Mouse (Mus musculus) granulocyte monocyte progenitor cell, adult 5-6 weeks (primary cell): ENCODE results near the gene Rfpl4. TPM values are rescaled to one million over a fixed set of nuclear protein-coding genes. Genes with fewer than 3 reads are reported as not detected.
"Not testable (repeated sequence)": the region's sequence is repeated elsewhere in the genome, so short reads cannot be mapped to it uniquely, and the experiment has no call there.

Experiments used
- ATAC-seq: replicated peaks from 2 replicates; pipeline ENCODE4 v1.8.0; 2016; ENCODE audit warnings: mild to moderate bottlenecking, moderate TSS enrichment, inconsistent platforms; ENCODE audit not compliant: poor library complexity, severe bottlenecking
- total RNA-seq, 2 experiments: library from RNA; stranded (forward) in 1 of 2; stranded (reverse) in 1 of 2; fragments of 200-712, 200-1000 nt in 1 of 2; fragments of >200 nt in 1 of 2; fragmentation: Nextera tagmentation in 1 of 2; gene quantifications; 2 replicates each; pipeline ENCODE4 v1.2.3; 2014 to 2017

Rfpl4 gene
- total RNA-seq, 2 experiments from 2014 or later: not detected

DNA sequence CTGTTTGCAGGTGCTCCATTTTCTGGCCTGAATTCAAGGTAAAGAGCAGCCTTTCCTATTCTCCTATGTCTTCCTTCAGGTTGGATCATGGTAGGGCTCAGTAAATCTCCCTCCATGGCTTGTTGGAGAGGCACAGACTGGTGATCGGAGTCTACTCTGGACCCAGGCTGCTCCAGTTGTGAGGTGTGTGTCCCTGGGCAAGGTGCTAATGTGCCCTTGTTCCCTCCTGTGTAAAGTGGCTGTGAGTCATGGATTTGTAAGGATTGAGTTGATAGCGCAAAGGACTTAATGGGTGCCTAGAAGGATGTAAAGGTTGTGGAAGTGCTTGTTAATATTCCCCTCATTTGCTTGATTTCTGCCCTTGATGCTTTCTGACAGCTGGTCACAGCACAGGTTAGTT is 34.8 kb downstream of the Rfpl4 start:
- ATAC-seq: no peak

DNA sequence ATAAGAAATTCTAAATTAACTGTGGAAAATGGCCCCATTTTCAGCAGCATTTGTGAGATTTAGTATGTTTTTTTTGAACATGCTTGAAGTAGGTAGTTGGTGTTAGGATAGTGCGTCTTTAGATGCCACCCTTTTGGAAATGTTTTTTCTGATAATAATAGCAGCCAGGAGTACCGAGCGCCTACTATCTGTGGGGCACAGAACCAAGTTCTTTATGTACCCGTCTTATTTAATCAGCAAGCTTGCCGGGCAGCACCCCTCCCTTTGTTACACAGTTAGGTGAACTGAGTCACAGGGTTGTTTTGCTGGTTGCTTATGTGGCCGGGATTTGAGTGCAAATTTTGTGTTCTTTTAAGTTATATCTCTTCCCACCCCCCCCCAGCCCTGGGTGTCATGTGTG is 35.5 kb downstream of the Rfpl4 start:
- ATAC-seq: no peak

DNA sequence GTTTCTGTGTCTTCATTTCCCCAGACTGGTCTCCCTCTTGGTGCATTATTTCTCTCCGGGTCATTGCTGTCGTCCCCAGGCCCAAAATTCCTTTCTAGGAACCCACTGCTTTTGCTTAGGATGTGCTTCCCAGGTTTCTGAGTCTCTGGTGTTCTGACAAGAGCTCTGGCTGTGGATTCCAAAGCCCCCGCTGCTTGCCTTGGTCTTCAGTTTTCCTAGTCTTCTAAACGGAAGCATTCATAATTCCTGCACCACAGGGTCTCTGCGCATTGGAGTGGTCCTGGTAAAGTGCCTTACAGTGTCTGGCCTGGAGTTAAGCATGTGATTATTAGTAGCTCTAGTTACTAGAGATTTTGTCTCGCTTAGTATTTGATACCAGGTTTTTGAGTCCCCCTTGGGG is 35.9 kb downstream of the Rfpl4 start:
- no peak for ATAC-seq

DNA sequence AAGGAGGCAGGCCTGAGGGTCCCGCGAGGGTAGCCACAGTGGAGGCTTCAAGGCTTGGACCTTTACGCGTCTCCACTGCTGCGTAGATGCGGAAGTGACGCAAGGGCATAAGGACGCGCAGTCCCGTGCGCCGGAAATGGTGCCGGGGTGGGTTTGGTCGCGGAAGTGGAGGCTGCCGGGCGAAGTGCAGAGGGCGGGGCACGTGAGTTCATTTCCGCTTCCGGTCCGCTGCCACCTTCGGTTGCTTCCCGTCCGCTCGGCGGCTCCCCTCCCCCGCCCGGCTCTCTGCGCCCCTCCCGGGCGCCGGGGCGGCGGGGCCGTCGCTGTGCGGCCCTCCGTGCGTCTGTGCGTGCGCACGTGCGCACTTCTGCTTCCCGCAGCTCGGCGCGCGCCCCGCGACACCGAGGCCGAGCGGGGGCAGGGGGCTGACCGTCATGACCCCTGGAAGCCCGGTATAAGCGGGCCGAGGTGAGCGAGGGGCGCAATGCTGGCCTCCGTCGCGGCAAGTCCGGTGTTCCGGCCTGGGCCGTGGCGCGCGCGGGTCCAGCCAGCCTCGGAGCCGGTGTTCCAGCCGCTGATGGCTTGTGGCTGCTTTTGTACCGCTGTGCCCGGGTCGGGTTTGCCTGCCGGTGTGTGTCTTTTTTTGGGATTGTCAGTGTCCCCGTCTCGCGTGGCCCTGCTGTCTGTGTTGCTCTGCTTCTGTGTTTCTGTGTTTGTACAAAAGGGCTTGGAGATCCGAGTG is 36.6 kb downstream of the Rfpl4 start, which contains the start of gene Epn1:
Gene Epn1 (plus strand): TSS at position 226 of the 742 bp plus-strand sequence.
- ATAC-seq: peak; percentile 92

DNA sequence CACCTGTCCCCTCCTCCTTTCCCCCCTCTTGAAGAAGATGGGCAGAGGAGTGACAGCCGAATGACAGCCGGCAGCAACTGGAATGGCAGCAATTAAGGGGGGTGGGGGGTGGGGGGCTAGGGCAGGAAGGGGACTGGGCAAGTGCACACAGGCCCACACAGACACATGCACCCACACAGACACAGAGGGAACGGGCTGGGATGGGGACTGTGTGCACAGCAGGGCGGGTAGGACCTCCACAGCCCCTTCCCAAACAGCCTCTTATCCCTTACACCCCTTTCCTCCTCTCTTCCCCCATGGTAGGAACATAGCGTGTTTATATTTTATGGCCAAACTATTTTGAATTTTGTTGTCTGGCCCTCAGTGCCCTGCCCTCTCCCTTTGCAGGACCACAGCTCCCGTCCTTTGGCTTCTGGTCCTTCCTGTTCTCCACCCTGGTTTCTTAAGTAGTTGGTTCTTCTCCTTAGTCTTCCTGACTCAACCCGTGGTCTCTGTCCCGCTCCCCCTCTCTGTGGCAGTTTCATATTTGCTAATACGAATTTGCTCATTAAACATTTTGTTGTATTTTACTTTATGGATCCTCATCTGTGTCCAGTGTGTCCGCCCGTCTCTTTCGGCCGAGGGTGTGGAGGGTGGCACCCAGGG is 37.3 kb downstream of the Rfpl4 start:
- not testable (repeated sequence) for ATAC-seq

DNA sequence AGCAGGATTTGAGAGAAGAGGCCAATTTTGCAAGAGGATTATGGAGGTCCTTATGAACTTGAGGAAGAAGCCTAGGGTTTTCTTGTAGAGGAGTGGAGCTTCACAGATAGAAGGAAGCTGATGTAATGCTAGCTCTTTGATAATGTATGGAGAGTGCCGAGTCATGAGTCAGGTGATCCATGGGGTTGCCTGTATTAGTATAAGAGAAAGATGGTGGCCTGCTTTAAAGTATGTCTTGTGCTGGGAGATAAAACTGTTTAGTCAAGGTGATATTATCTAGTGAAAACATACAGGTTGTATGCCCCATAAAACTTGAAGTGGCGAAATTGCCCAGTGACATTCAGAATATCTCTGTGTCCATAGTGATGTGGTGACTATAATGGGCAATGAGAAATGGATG is 39.8 kb downstream of the Rfpl4 start:
- ATAC-seq: no peak

DNA sequence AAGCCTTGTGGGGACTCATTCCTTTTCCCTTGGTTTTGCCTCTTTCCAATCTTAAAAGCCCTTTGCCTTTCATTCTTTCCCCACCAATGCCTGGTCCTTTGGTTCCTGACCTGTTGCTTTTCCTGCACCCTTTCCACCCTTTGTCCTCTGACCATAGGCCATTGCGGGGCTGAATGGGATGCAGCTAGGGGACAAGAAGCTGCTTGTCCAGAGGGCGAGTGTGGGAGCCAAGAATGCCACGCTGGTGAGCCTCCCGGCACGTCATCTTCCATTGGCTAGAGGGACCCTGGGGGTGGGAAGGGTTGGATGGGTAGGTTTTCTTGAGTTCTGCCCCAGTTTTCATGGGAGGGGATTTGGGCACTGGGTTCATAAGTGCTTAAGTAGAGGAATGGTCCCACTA is 41.8 kb downstream of the Rfpl4 start:
- no peak for ATAC-seq

DNA sequence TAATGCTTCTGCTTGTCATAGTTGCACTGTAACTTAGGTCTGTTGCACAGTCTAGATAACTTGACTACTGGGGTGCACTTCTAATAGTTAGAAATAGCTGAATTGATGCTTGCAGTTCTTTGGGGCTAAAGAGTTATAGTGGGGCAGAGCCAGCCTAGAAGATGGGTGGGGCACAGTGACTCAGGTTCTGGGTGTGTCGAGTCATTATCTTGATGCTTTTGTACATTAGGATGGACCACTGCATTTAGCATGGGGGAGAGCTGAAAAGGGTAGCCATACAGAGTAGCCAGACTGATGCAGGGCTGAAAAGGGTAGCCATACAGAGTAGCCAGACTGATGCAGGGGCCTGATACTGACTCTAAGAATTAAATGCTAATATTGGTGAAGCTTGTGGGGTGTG is 43.2 kb downstream of the Rfpl4 start:
- no peak for ATAC-seq

DNA sequence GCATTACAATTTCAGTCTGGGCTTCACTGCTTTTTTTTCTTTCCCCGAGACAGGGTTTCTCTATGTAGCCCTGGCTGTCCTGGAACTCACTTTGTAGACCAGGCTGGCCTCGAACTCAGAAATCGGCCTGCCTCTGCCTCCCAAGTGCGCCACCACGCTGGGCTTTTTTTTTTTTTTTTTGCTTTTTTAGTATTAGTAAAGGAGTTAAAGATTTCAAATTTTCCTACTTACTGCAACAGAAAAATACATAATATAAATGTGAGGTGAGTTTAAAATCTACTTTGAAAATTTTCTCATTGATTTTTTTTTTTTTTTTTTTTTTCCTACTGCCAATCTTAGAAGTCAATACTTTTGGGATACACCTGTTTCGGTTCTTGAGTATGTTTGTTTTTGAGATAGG is 51.9 kb downstream of the Rfpl4 start:
- ATAC-seq: no peak

DNA sequence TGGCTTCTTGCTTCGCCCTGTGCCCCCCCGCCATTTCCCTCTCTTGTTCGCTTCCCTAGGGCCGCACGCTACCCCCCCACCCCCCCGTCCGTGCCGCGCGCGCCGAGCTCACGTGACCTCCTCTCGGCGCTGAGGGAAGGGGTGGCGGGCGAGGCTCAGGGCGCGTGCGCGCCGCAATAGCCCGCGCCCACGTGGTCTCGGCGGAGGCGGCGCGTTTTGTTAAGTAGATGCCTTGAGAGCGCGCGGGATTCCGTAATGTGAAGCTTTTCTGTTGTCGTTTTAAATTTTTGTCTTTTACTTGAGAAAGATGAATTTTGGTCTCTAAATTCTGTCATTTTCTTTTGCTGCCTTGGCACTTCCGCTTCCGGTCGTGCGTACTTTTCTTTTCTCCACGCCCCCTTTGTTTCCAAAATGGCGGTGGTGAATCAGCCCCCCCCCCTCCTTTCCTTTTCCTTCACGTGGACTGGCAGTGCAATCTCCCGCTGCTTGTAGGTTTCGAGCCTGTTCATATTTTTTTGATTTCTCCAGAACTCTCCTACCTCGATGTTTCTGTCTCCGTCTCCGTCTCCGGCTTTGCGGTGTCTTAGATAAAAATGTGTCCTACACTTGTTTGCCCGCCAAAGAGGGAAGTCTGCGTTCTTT is 54.3 kb downstream of the Rfpl4 start:
- ATAC-seq: peak; percentile 15; the same call in 1 of the 2 replicates

DNA sequence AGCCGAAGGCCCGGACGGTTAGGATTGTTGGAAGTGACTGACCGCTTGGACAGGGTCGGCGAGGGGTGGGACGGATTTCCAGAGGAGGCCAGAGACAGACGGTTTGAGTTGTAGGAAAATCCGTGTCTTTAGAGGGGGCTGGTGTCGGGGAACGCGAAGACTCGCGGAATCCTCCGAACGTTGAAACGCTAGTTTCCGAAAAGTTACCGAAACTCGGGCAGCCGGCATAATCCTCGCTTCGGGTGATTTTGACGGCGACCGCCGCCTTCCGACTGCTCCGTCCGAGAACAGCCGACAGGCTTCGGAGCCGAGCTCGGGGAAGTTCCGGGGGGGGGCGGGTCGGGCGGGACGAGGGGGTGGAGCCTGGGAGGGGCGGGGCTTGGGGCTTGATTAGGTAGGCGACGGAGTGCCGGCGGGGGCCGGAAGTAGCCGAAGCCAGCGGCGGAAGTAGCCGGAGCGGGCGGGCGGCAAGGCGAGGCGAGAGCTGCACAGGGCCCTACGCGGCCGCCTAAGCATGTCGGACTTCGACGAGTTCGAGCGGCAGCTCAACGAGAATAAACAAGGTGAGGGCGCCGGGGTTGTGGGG is 54.9 kb downstream of the Rfpl4 start, which contains the start of gene U2af2:
Gene U2af2 (plus strand): TSS at position 370 of the 586 bp plus-strand sequence.
- peak; percentile 38 for ATAC-seq

DNA sequence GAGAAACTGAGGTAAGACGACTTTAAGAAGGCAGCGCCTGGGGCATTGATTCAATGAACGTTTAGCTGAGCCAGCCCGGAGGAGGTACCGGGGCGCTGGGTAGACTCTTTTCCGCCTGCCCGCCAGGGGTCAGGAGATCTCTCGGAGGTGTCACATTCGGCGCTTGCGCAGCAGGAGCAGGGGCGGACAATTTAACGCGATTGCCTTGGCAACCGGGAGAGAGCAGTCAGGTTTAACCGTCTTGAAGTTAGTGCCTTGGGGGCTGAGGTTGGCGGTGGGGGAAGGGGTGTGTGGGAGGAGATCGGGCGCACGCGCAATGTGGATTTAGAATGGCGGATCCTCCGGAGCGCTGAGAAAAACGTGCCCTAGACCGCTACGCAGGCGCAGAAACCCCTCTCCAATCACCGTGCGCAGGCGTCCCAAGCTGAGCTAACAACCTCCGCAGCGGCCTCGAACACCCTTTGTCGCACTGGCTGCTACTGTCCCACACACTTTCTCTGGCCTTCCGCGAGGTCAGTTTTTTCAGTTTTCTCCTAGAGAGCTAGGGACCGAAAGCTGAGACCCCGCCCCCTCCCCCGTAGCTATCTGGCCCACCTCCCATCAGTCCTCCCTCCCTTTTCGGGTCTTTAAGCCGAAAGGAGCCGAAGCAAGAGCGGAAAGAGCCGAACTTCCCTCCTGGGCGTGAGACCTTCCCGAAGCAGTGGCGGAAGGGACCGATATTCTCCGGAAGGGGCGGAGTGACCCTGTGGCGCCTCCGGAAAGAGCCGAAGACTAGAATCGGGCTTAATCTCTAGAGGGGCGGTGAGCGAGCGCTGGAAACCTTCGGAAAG is 55.6 kb downstream of the Rfpl4 start:
- peak; percentile 59 for ATAC-seq

DNA sequence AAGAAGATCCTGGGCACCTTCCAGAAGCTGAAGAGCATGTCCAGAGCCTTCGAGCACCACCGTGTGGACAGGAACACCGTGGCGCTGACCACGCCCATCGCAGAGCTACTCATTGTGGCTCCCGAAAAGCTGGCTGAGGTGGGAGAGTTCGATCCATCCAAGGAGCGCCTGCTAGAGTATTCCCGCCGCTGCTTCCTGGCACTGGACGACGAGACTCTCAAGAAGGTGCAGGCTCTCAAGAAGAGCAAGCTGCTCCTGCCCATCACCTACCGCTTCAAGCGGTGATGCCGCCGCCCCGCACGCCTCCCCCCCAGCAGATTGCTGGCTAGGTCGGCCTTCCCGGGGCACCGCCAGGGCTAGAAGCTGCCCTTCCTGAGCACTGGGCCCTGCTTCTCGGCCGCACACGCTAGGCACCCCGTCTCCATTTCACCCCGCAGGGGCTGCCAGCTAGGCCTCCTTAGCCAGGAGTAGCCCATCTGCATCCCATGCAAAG is 56.5 kb downstream of the Rfpl4 start:
- peak; percentile 28 for ATAC-seq

Other genes with a start within 250 kb of the Rfpl4 start
- 11.8 and 13.2 TPM in 2 replicates for gene Isoc2b, start 246.7 kb downstream of the Rfpl4 start, total RNA-seq (2014; fragmentation: Nextera tagmentation)
- gene Isoc2b, start 246.7 kb downstream of the Rfpl4 start, total RNA-seq (2017): 43.0 and 72.6 TPM in 2 replicates
- gene Isoc2a, start 239.8 kb downstream of the Rfpl4 start, total RNA-seq (2014; fragmentation: Nextera tagmentation): 5.3 and 7.9 TPM in 2 replicates
- gene Isoc2a, start 239.8 kb downstream of the Rfpl4 start, total RNA-seq (2017): 7.9 and 10.7 TPM in 2 replicates
- gene Gm36210, start 210.4 kb downstream of the Rfpl4 start, total RNA-seq (2014; fragmentation: Nextera tagmentation): not detected in 2 replicates
- gene Gm36210, start 210.4 kb downstream of the Rfpl4 start, total RNA-seq (2017): not detected in 2 replicates
- gene Zfp628, start 201.7 kb downstream of the Rfpl4 start, total RNA-seq (2014; fragmentation: Nextera tagmentation): 4.6 and 7.7 TPM in 2 replicates
- gene Zfp628, start 201.7 kb downstream of the Rfpl4 start, total RNA-seq (2017): 1.0 and 1.2 TPM in 2 replicates
- 1.4 TPM in 1 of 2 replicates, not detected in the other for gene Nat14, start 194.9 kb downstream of the Rfpl4 start, total RNA-seq (2014; fragmentation: Nextera tagmentation)
- not detected in 2 replicates for gene Nat14, start 194.9 kb downstream of the Rfpl4 start, total RNA-seq (2017)
- not detected in 2 replicates for gene Ssc5d, start 191.2 kb downstream of the Rfpl4 start, total RNA-seq (2014; fragmentation: Nextera tagmentation)
- gene Ssc5d, start 191.2 kb downstream of the Rfpl4 start, total RNA-seq (2017): 0.05 TPM in 1 of 2 replicates, not detected in the other
- not detected in 2 replicates for gene Sbk2, start 152.5 kb downstream of the Rfpl4 start, total RNA-seq (2014; fragmentation: Nextera tagmentation)
- gene Sbk2, start 152.5 kb downstream of the Rfpl4 start, total RNA-seq (2017): not detected in 2 replicates
- gene Sbk3, start 145.8 kb downstream of the Rfpl4 start, total RNA-seq (2014; fragmentation: Nextera tagmentation): not detected in 2 replicates
- not detected in 2 replicates for gene Sbk3, start 145.8 kb downstream of the Rfpl4 start, total RNA-seq (2017)
- gene Zfp579, start 120.8 kb downstream of the Rfpl4 start, total RNA-seq (2014; fragmentation: Nextera tagmentation): 10.0 and 14.1 TPM in 2 replicates
- gene Zfp579, start 120.8 kb downstream of the Rfpl4 start, total RNA-seq (2017): 2.3 and 11.2 TPM in 2 replicates
- 23.3 and 30.7 TPM in 2 replicates for gene Zfp524, start 102.5 kb downstream of the Rfpl4 start, total RNA-seq (2014; fragmentation: Nextera tagmentation)
- gene Zfp524, start 102.5 kb downstream of the Rfpl4 start, total RNA-seq (2017): 8.5 and 9.3 TPM in 2 replicates
- 27.4 and 33.9 TPM in 2 replicates for gene Fiz1, start 102.3 kb downstream of the Rfpl4 start, total RNA-seq (2014; fragmentation: Nextera tagmentation)
- gene Fiz1, start 102.3 kb downstream of the Rfpl4 start, total RNA-seq (2017): 15.6 and 23.4 TPM in 2 replicates
- gene Gm44973, start 101.5 kb downstream of the Rfpl4 start, total RNA-seq (2014; fragmentation: Nextera tagmentation): not detected in 2 replicates
- gene Gm44973, start 101.5 kb downstream of the Rfpl4 start, total RNA-seq (2017): 7.5 TPM in 1 of 2 replicates, not detected in the other
- 15.2 and 18.2 TPM in 2 replicates for gene Zfp865, start 96.6 kb downstream of the Rfpl4 start, total RNA-seq (2014; fragmentation: Nextera tagmentation)
- 8.4 and 11.2 TPM in 2 replicates for gene Zfp865, start 96.6 kb downstream of the Rfpl4 start, total RNA-seq (2017)
- gene Ccdc106, start 96.4 kb downstream of the Rfpl4 start, total RNA-seq (2014; fragmentation: Nextera tagmentation): 1.8 TPM in 1 of 2 replicates, not detected in the other
- not detected in 2 replicates for gene Ccdc106, start 96.4 kb downstream of the Rfpl4 start, total RNA-seq (2017)
- not detected in 2 replicates for gene 4632433K11Rik, start 82.8 kb downstream of the Rfpl4 start, total RNA-seq (2014; fragmentation: Nextera tagmentation)
- 0.57 and 1.2 TPM in 2 replicates for gene 4632433K11Rik, start 82.8 kb downstream of the Rfpl4 start, total RNA-seq (2017)
- gene Zfp784, start 78.5 kb downstream of the Rfpl4 start, total RNA-seq (2014; fragmentation: Nextera tagmentation): 0.28 and 0.54 TPM in 2 replicates
- 0.98 and 1.1 TPM in 2 replicates for gene Zfp784, start 78.5 kb downstream of the Rfpl4 start, total RNA-seq (2017)
- gene Zfp580, start 65.4 kb downstream of the Rfpl4 start, total RNA-seq (2014; fragmentation: Nextera tagmentation): 1.3 and 7.3 TPM in 2 replicates
- 1.2 and 1.3 TPM in 2 replicates for gene Zfp580, start 65.4 kb downstream of the Rfpl4 start, total RNA-seq (2017)
- gene U2af2, start 54.8 kb downstream of the Rfpl4 start, total RNA-seq (2014; fragmentation: Nextera tagmentation): 204 and 227 TPM in 2 replicates
- 253 and 265 TPM in 2 replicates for gene U2af2, start 54.8 kb downstream of the Rfpl4 start, total RNA-seq (2017)
- 56.6 and 57.4 TPM in 2 replicates for gene Epn1, start 36.7 kb downstream of the Rfpl4 start, total RNA-seq (2014; fragmentation: Nextera tagmentation)
- gene Epn1, start 36.7 kb downstream of the Rfpl4 start, total RNA-seq (2017): 34.4 and 62.6 TPM in 2 replicates
- gene Rasl2-9, start 9.0 kb upstream of the Rfpl4 start, total RNA-seq (2014; fragmentation: Nextera tagmentation): 2.0 TPM in 1 of 2 replicates, not detected in the other
- gene Rasl2-9, start 9.0 kb upstream of the Rfpl4 start, total RNA-seq (2017): not detected in 2 replicates
- gene Vmn1r55, start 32.7 kb upstream of the Rfpl4 start, total RNA-seq (2014; fragmentation: Nextera tagmentation): not detected in 2 replicates
- not detected in 2 replicates for gene Vmn1r55, start 32.7 kb upstream of the Rfpl4 start, total RNA-seq (2017)
- gene Vmn1r56, start 79.8 kb upstream of the Rfpl4 start, total RNA-seq (2014; fragmentation: Nextera tagmentation): not detected in 2 replicates
- not detected in 2 replicates for gene Vmn1r56, start 79.8 kb upstream of the Rfpl4 start, total RNA-seq (2017)
- gene Vmn1r57, start 101.5 kb upstream of the Rfpl4 start, total RNA-seq (2014; fragmentation: Nextera tagmentation): not detected in 2 replicates
- not detected in 2 replicates for gene Vmn1r57, start 101.5 kb upstream of the Rfpl4 start, total RNA-seq (2017)
- gene Gm5065, start 233.6 kb upstream of the Rfpl4 start, total RNA-seq (2014; fragmentation: Nextera tagmentation): not detected in 2 replicates
- gene Gm5065, start 233.6 kb upstream of the Rfpl4 start, total RNA-seq (2017): not detected in 2 replicates
- gene Nlrp2, start 234.1 kb upstream of the Rfpl4 start, total RNA-seq (2014; fragmentation: Nextera tagmentation): not detected in 2 replicates
- gene Nlrp2, start 234.1 kb upstream of the Rfpl4 start, total RNA-seq (2017): not detected in 2 replicates